Mouse (Mus musculus) cerebellum, postnatal 4 days (tissue): ENCODE results near the gene Tmem206.
A peak's percentile ranks its signal among the peaks of the same experiment; 100 is the strongest.

Experiments
- DNase-seq, 2 experiments: peaks; one replicate each; pipeline ENCODE4 v3.0.0; 2022; ENCODE audit warnings: low spot score in 2 of 2, mixed read lengths in 1 of 2

The Tmem206 gene

GRCm38 (mm10) chr1:191325726-191326232 lies at the start of gene Tmem206:
Gene Tmem206 (plus strand): TSS chr1:191325912.
- peak; percentile 89 to 95 for DNase-seq

GRCm38 (mm10) chr1:191276181-191276580 lies 49.5 kb upstream of the Tmem206 start:
- DNase-seq: no peak

- no peak for DNase-seq
Observed at GRCm38 (mm10) chr1:191277549-191278059, 48.1 kb upstream of the Tmem206 start.

- no peak for DNase-seq
Observed at GRCm38 (mm10) chr1:191278324-191278723, 47.4 kb upstream of the Tmem206 start.

GRCm38 (mm10) chr1:191281171-191281570 lies 44.5 kb upstream of the Tmem206 start:
- DNase-seq: no peak

GRCm38 (mm10) chr1:191282319-191282718 lies 43.4 kb upstream of the Tmem206 start:
- DNase-seq: no peak

- no peak for DNase-seq
Observed at GRCm38 (mm10) chr1:191283110-191284040, 42.3 kb upstream of the Tmem206 start.

GRCm38 (mm10) chr1:191284502-191284901 lies 41.2 kb upstream of the Tmem206 start:
- DNase-seq: no peak

- peak in 1 of 2 experiments; percentile 35 for DNase-seq
Observed at GRCm38 (mm10) chr1:191288762-191289161, 37.0 kb upstream of the Tmem206 start.

GRCm38 (mm10) chr1:191292348-191292747 lies 33.4 kb upstream of the Tmem206 start:
- DNase-seq: peak in 1 of 2 experiments; percentile 30

- no peak for DNase-seq
Observed at GRCm38 (mm10) chr1:191293051-191293450, 32.7 kb upstream of the Tmem206 start.

GRCm38 (mm10) chr1:191293996-191294795 lies 31.5 kb upstream of the Tmem206 start:
- no peak for DNase-seq

- DNase-seq: no peak
Observed at GRCm38 (mm10) chr1:191295784-191296183, 29.9 kb upstream of the Tmem206 start.

- DNase-seq: no peak
Observed at GRCm38 (mm10) chr1:191296445-191296844, 29.3 kb upstream of the Tmem206 start.

- no peak for DNase-seq
Observed at GRCm38 (mm10) chr1:191298304-191298703, 27.4 kb upstream of the Tmem206 start.

- peak in 1 of 2 experiments; percentile 31 for DNase-seq
Observed at GRCm38 (mm10) chr1:191299215-191299942, 26.3 kb upstream of the Tmem206 start.

- DNase-seq: no peak
Observed at GRCm38 (mm10) chr1:191301903-191302302, 23.8 kb upstream of the Tmem206 start.

- DNase-seq: no peak
Observed at GRCm38 (mm10) chr1:191303736-191304135, 22.0 kb upstream of the Tmem206 start.

GRCm38 (mm10) chr1:191304216-191304615 lies 21.5 kb upstream of the Tmem206 start:
- DNase-seq: no peak

GRCm38 (mm10) chr1:191305610-191306009 lies 20.1 kb upstream of the Tmem206 start:
- no peak for DNase-seq

GRCm38 (mm10) chr1:191306316-191306715 lies 19.4 kb upstream of the Tmem206 start:
- DNase-seq: no peak
